Mouse (Mus musculus) heart, adult 2 months (tissue): ENCODE data around the gene Atp2b2. TPM values are rescaled to one million over a fixed set of nuclear protein-coding genes. Genes with fewer than 3 reads are reported as not detected.
"Not testable (repeated sequence)": the region's sequence is repeated elsewhere in the genome, so short reads cannot be mapped to it uniquely, and the experiment has no call there.

Experiments
- DNase-seq, 2 experiments: peaks; one replicate each; pipeline ENCODE4 v3.0.0; 2021
- H3K27ac ChIP-seq: fragments of 200-600 bp; 2 replicates; pipeline ENCODE4 v1.8.1; 2022
- H3K27me3 ChIP-seq: fragments of 200-500 bp; 2 replicates; pipeline ENCODE4 v1.6.1; 2012; ENCODE audit warnings: mild to moderate bottlenecking, low read length, inconsistent platforms, mixed read lengths; ENCODE audit not compliant: control insufficient read depth, insufficient read depth
- H3K36me3 ChIP-seq: fragments of 200-500 bp; 2 replicates; pipeline ENCODE4 v1.6.1; 2012; ENCODE audit warnings: low read length, inconsistent platforms; ENCODE audit not compliant: control insufficient read depth, insufficient read depth
- H3K4me1 ChIP-seq: fragments of 200-500 bp; 2 replicates; pipeline ENCODE4 v1.6.1; 2011; ENCODE audit warnings: low read length; ENCODE audit not compliant: control insufficient read depth, insufficient read depth
- H3K4me3 ChIP-seq: fragments of 200-600 bp; 2 replicates; pipeline ENCODE4 v1.8.1; 2022
- H3K79me2 ChIP-seq: fragments of 200-500 bp; replicated peaks from 2 replicates; pipeline ENCODE4 v1.6.1; 2012; ENCODE audit warnings: mild to moderate bottlenecking, inconsistent platforms, low read length, moderate library complexity, mixed read lengths; ENCODE audit not compliant: control insufficient read depth, insufficient read depth
- H3K9ac ChIP-seq: fragments of 200-500 bp; 2 replicates; pipeline ENCODE4 v1.6.1; 2012; ENCODE audit warnings: low read depth, mild to moderate bottlenecking, control low read depth, inconsistent platforms, low read length, mixed read lengths
- CTCF ChIP-seq: fragments of 200-600 bp; IDR thresholded peaks from 2 replicates; pipeline ENCODE4 v1.8.1; 2022; ENCODE audit warnings: antibody characterized with exemption, mild to moderate bottlenecking, moderate library complexity
- EP300 ChIP-seq: fragments of 200-500 bp; IDR thresholded peaks from 2 replicates; pipeline ENCODE4 v1.6.1; 2011; ENCODE audit warnings: low read depth, low read length, control low read depth; ENCODE audit not compliant: insufficient read depth
- POLR2A ChIP-seq: fragments of 200-500 bp; IDR thresholded peaks from 2 replicates; pipeline ENCODE4 v1.6.1; 2011; ENCODE audit warnings: mild to moderate bottlenecking, low read depth, low read length, control low read depth; ENCODE audit not compliant: insufficient read depth
- WGBS: fragments of 180-500 bp; shearing (Covaris S2); methylation state at CpG from one replicate; pipeline ENCODE4 v1.1.7; 2018; 5-methylcytosine and 5-hydroxymethylcytosine counted together
- intact Hi-C: fragments of 180-260 bp; cut with DNase I; formaldehyde crosslinking; loops from one replicate; pipeline ENCODE4 v1.15.1; 2025
- polyA plus RNA-seq: library from polyadenylated mRNA; depleted of rRNA; stranded (reverse); fragments of >200 nt; gene quantifications from 2 replicates; pipeline ENCODE4 v1.2.3, GENCODE M21; 2012
- total RNA-seq, 2 experiments: library from RNA; stranded (reverse); gene quantifications; 2 replicates each; pipeline ENCODE4 v1.2.3; 2021

Atp2b2 gene
- total and polyA plus RNA-seq, 3 experiments: 0.64 to 1.1 (median 0.84) TPM

DNA sequence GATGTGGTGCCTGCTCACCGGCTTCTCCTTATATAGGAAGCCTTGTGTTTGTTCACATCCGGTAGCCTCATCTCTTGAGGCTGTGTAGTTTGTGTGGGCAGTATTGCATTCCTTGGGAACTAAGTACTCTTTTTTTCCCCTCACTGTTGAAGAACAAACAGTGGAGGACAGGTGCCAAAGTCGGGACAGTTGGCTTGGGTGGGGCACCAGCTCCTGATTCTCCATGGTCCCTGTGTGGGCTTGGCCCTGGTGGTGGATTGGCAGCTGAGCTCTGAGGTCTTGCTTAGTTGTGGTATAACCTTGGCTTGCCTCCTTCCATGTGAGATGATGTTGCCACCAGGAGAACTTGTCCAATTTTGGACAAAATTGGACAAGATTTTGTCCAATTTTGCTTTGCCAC lies 322.5 kb downstream of the Atp2b2 start, which contains the start of gene Ghrl:
Ghrl (minus strand) TSS at position 3 of the 400 bp plus-strand sequence.
- H3K36me3 ChIP-seq: no peaks in the 10 kb centered on the region
- no peak within 1 kb of the TSS for H3K9ac ChIP-seq
- TF ChIP-seq CTCF (no peak), EP300 (no peak), POLR2A (no peak)
- H3K27me3 ChIP-seq: no peaks in the 10 kb centered on the region
- no peaks in the 10 kb centered on the region for H3K79me2 ChIP-seq
- no peak within 1 kb of the TSS for H3K27ac ChIP-seq
- H3K4me3 ChIP-seq: no peak within 1 kb of the TSS
- 83% methylated on average over 3 of the region's 3 CpGs for WGBS
- no peaks in the 10 kb centered on the region for H3K4me1 ChIP-seq
- no peak for DNase-seq
- intact Hi-C loops: no loop called here

DNA sequence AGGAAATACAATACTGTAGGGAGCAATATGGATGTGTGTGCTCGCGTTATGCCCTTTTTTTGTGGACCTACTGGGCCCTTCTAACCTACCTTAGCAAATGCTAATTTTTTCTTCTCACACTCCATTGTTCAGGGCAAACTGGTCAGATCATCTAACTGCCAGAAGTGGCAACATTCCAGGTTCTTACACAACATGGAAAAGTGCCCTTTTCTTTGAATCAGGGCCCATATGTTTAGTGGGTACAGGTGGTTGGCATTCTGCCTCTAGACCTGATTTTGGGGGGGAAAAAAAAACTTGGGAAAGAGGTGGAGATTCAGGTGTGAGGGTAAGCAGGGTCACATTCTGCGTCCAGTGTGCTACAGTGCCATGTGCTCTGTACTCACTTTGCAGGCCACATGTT lies 324.9 kb downstream of the Atp2b2 start:
- H3K27ac ChIP-seq: no peak overlapping the region
- WGBS: 90% methylated on average over 3 of the region's 3 CpGs
- no peak for TF ChIP-seq EP300
- no peaks in the 10 kb centered on the region for H3K79me2 ChIP-seq
- H3K4me3 ChIP-seq: no peak overlapping the region
- H3K27me3 ChIP-seq: no peaks in the 10 kb centered on the region
- DNase-seq: no peak
- H3K36me3 ChIP-seq: no peaks in the 10 kb centered on the region; the same call in 1 of the 2 replicates
- H3K4me1 ChIP-seq: no peaks in the 10 kb centered on the region
- no peak overlapping the region for H3K9ac ChIP-seq
- intact Hi-C loops: no loop called here

- Histone ChIP-seq H3K36me3 (no peaks in the 10 kb centered on the region; the same call in 1 of the 2 replicates), H3K4me3 (no peak overlapping the region), H3K79me2 (no peaks in the 10 kb centered on the region), H3K27ac (no peak overlapping the region), H3K4me1 (no peaks in the 10 kb centered on the region), H3K27me3 (no peaks in the 10 kb centered on the region), H3K9ac (no peak overlapping the region)
- TF ChIP-seq CTCF (no peak), EP300 (no peak), POLR2A (no peak)
- WGBS: 76% methylated on average over 1 of the region's 1 CpGs
- DNase-seq: no peak
- intact Hi-C loops: no loop called here
Observed at GRCm38 (mm10) chr6:113714797-113715196, 327.6 kb downstream of the Atp2b2 start.

- WGBS: 88% methylated on average over 2 of the region's 2 CpGs
- Histone ChIP-seq H3K27ac (no peak overlapping the region), H3K4me3 (no peak overlapping the region), H3K79me2 (no peaks in the 10 kb centered on the region), H3K36me3 (no peaks in the 10 kb centered on the region; the same call in 1 of the 2 replicates), H3K4me1 (no peaks in the 10 kb centered on the region), H3K27me3 (no peaks in the 10 kb centered on the region), H3K9ac (no peak overlapping the region)
- TF ChIP-seq CTCF (no peak), EP300 (no peak), POLR2A (no peak)
- DNase-seq: no peak
- intact Hi-C loops: no loop called here
Observed at GRCm38 (mm10) chr6:113714276-113714675, 328.1 kb downstream of the Atp2b2 start.

DNA sequence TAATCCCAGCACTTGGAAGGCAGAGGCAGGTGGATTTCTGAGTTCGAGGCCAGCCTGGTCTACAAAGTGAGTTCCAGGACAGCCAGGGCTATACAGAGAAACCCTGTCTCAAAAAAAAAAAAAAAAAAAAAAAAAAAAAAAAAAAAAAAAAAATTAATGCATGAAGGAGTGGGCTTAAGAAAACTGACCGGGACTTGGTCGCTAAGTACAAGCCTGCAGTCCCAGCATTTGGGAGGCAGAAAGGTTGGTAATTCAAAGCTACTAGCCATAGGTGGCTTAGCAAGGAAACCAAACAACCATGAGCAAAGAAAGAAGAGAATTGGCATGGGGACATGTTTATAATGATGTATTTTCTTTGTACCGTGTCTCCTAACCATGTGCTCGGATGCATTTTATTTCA lies 329.0 kb downstream of the Atp2b2 start:
- H3K9ac ChIP-seq, H3K36me3 ChIP-seq, DNase-seq, intact Hi-C loops, H3K27me3 ChIP-seq, H3K79me2 ChIP-seq, H3K4me3 ChIP-seq, H3K27ac ChIP-seq, H3K4me1 ChIP-seq: not testable (repeated sequence)
- WGBS: 89% methylated on average over 5 of the region's 5 CpGs

GRCm38 (mm10) chr6:113712718-113713117 lies 329.7 kb downstream of the Atp2b2 start:
- no peak overlapping the region for H3K4me3 ChIP-seq
- no peaks in the 10 kb centered on the region; the same call in 1 of the 2 replicates for H3K36me3 ChIP-seq
- TF ChIP-seq EP300: no peak
- no peak for TF ChIP-seq CTCF
- TF ChIP-seq POLR2A: no peak
- DNase-seq: no peak
- no peaks in the 10 kb centered on the region for H3K79me2 ChIP-seq
- 95% methylated on average over 3 of the region's 3 CpGs for WGBS
- H3K27me3 ChIP-seq: no peaks in the 10 kb centered on the region
- intact Hi-C loops: no loop called here
- H3K4me1 ChIP-seq: no peaks in the 10 kb centered on the region
- no peak overlapping the region for H3K9ac ChIP-seq
- no peak overlapping the region for H3K27ac ChIP-seq
